Mouse (Mus musculus) hindlimb bud, embryonic 11.5 days (tissue): Measurements from ENCODE around the gene Pou5f2.

Experiments used
- DNase-seq: peaks from one replicate; pipeline ENCODE4 v3.0.0-alpha.2; 2012; ENCODE audit warnings: low read depth, low spot score; ENCODE audit errors: extremely low spot score

Gene Pou5f2

GRCm38 (mm10) chr13:78024683-78025294, at the start of gene Pou5f2:
TSS of gene Pou5f2 (plus strand) at chr13:78024902.
- no peak for DNase-seq

- DNase-seq: no peak
These were observed 48.5 kb upstream of the Pou5f2 start for GRCm38 (mm10) chr13:77976248-77976647.

- DNase-seq: no peak
These were observed 47.6 kb upstream of the Pou5f2 start for GRCm38 (mm10) chr13:77977121-77977520.

- no peak for DNase-seq
These were observed 42.4 kb upstream of the Pou5f2 start for GRCm38 (mm10) chr13:77982105-77982851.

GRCm38 (mm10) chr13:77982852-77983202, 41.9 kb upstream of the Pou5f2 start:
- no peak for DNase-seq

GRCm38 (mm10) chr13:77991189-77991886, 33.4 kb upstream of the Pou5f2 start:
- no peak for DNase-seq

GRCm38 (mm10) chr13:78004649-78005048, 20.1 kb upstream of the Pou5f2 start:
- DNase-seq: no peak

- DNase-seq: no peak
These were observed 19.4 kb upstream of the Pou5f2 start for GRCm38 (mm10) chr13:78005344-78005743.

GRCm38 (mm10) chr13:78010176-78010575, 14.5 kb upstream of the Pou5f2 start:
- no peak for DNase-seq

- DNase-seq: no peak
These were observed 8.1 kb downstream of the Pou5f2 start for GRCm38 (mm10) chr13:78032821-78033220.

GRCm38 (mm10) chr13:78037203-78037602, 12.5 kb downstream of the Pou5f2 start:
- no peak for DNase-seq

- no peak for DNase-seq
These were observed 18.5 kb downstream of the Pou5f2 start for GRCm38 (mm10) chr13:78043203-78043602.

GRCm38 (mm10) chr13:78045116-78045515, 20.4 kb downstream of the Pou5f2 start:
- DNase-seq: peak; percentile 44
